Mouse (Mus musculus) neural tube, embryonic 12.5 days (tissue): ENCODE results near the gene Nck2. TPM values are rescaled to one million over a fixed set of nuclear protein-coding genes. Genes with fewer than 3 reads are reported as not detected.

Source experiments
- ATAC-seq: fragments of 200-750 bp; cut with Nextera tagmentation; 2 replicates; pipeline ENCODE4 v1.8.0; 2017; ENCODE audit warnings: low read depth, mild to moderate bottlenecking, moderate TSS enrichment, moderate library complexity; ENCODE audit not compliant: low FRiP score
- H3K27ac ChIP-seq: fragments of 300-500 bp; sonication (generic); 2 replicates; pipeline ENCODE4 v1.5.1; 2016
- H3K27me3 ChIP-seq: fragments of 300-500 bp; sonication (generic); replicated peaks from 2 replicates; pipeline ENCODE4 v1.6.1; 2016; ENCODE audit warnings: mild to moderate bottlenecking
- H3K36me3 ChIP-seq: fragments of 300-500 bp; sonication (generic); 2 replicates; pipeline ENCODE4 v1.6.1; 2016; ENCODE audit warnings: mild to moderate bottlenecking
- H3K4me1 ChIP-seq: fragments of 300-500 bp; sonication (generic); 2 replicates; pipeline ENCODE4 v1.6.1; 2016
- H3K4me2 ChIP-seq: fragments of 300-500 bp; sonication (generic); replicated peaks from 2 replicates; pipeline ENCODE4 v1.6.1; 2016; ENCODE audit warnings: mild to moderate bottlenecking
- H3K4me3 ChIP-seq: fragments of 300-500 bp; sonication (generic); 2 replicates; pipeline ENCODE4 v1.5.1; 2016
- H3K9ac ChIP-seq: fragments of 300-500 bp; sonication (generic); 2 replicates; pipeline ENCODE4 v1.6.1; 2016; ENCODE audit warnings: mild to moderate bottlenecking
- H3K9me3 ChIP-seq: fragments of 300-500 bp; sonication (generic); 2 replicates; pipeline ENCODE4 v1.6.1; 2016; ENCODE audit warnings: mild to moderate bottlenecking
- WGBS: fragments of 180-500 bp; shearing (Covaris S2); methylation state at CpG from one replicate; pipeline ENCODE4 v1.1.7; 2016; 5-methylcytosine and 5-hydroxymethylcytosine counted together
- polyA plus RNA-seq: library from polyadenylated mRNA; unstranded; fragments of >200 nt; fragmentation: Nextera tagmentation; extraction: Ambion mirVana; gene quantifications from 2 replicates; pipeline ENCODE4 v1.2.1, GENCODE M21; 2016

Nck2 gene
- polyA plus RNA-seq, 1 experiment from 2014 or later = 48.7 TPM

- peaks cover 28% of the 10 kb centered on the region for H3K4me1 ChIP-seq
These were observed 57.0 kb downstream of the Nck2 start for GRCm38 (mm10) chr1:43501143-43501919.

DNA sequence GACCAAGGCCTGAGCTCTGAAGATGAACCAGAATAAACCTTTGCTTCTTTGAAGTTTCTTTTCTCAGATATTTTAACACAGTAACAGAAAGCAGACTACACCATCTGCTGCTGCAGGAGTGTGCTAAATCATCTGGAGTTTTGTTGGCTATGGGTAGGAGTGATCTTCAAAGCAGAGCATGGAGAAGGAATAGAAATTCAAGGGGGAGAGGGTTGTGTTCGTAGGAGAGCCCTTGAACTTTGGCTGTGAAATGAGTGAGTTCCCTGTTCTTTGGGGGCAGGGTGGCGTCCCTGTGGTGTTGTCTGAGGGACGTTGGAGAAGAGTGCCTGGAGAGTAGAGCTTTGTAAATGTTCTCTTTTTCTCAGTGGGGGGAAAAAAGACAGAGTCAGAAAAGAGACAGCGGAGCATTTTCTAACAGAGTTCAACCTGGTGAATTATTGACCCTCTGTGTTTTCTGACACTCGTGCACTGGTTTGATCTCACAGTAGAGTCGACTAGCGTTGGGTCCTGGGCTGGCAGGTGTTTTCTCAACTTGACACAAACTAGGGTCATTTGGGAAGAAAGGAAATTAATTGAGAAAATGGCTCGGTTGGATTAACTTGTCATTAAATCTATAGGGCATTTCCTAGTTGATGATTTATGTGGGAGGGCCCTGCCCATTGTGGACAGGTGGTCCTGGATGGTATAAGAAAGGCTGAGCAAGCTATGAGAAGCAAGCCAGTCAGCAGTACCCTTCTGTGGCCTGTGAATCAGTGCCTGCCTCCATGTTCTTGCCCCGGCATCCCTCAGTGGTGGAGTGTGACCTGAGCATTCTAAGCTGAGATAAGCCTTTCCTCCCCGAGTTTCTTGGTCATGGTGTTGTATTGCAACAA lies 57.8 kb downstream of the Nck2 start:
- H3K36me3 ChIP-seq = no peaks in the 10 kb centered on the region
- 60% methylated on average over 10 of the region's 10 CpGs for WGBS
- H3K9ac ChIP-seq = no peak overlapping the region
- H3K27ac ChIP-seq = no peak overlapping the region
- H3K9me3 ChIP-seq = no peaks in the 10 kb centered on the region
- H3K27me3 ChIP-seq = no peaks in the 10 kb centered on the region
- ATAC-seq = no peak
- no peak overlapping the region for H3K4me3 ChIP-seq
- H3K4me1 ChIP-seq = peaks cover 28% of the 10 kb centered on the region
- no peak overlapping the region for H3K4me2 ChIP-seq

More at GRCm38 (mm10) chr1:43501143-43501919, 57.0 kb downstream of the Nck2 start:
- H3K27ac ChIP-seq = no peak overlapping the region
- ATAC-seq = no peak
- no peak overlapping the region for H3K4me2 ChIP-seq
- H3K36me3 ChIP-seq = no peaks in the 10 kb centered on the region
- H3K4me3 ChIP-seq = no peak overlapping the region
- no peaks in the 10 kb centered on the region for H3K9me3 ChIP-seq
- H3K9ac ChIP-seq = no peak overlapping the region
- WGBS = 91% methylated on average over 6 of the region's 6 CpGs
- no peaks in the 10 kb centered on the region for H3K27me3 ChIP-seq

GRCm38 (mm10) chr1:43502792-43503146 lies 58.4 kb downstream of the Nck2 start:
- 83% methylated on average over 8 of the region's 8 CpGs for WGBS
- no peak for ATAC-seq
- no peak overlapping the region for H3K27ac ChIP-seq
- no peaks in the 10 kb centered on the region for H3K36me3 ChIP-seq
- no peaks in the 10 kb centered on the region for H3K27me3 ChIP-seq
- no peak overlapping the region for H3K4me2 ChIP-seq
- peaks cover 28% of the 10 kb centered on the region for H3K4me1 ChIP-seq
- H3K4me3 ChIP-seq = no peak overlapping the region
- no peaks in the 10 kb centered on the region for H3K9me3 ChIP-seq
- no peak overlapping the region for H3K9ac ChIP-seq

GRCm38 (mm10) chr1:43503261-43503660 lies 58.9 kb downstream of the Nck2 start:
- Histone ChIP-seq H3K9ac (no peak overlapping the region), H3K4me3 (no peak overlapping the region), H3K9me3 (no peaks in the 10 kb centered on the region), H3K36me3 (no peaks in the 10 kb centered on the region), H3K4me2 (no peak overlapping the region), H3K27ac (no peak overlapping the region), H3K4me1 (peaks cover 28% of the 10 kb centered on the region), H3K27me3 (no peaks in the 10 kb centered on the region)
- WGBS = 96% methylated on average over 2 of the region's 2 CpGs
- no peak for ATAC-seq

DNA sequence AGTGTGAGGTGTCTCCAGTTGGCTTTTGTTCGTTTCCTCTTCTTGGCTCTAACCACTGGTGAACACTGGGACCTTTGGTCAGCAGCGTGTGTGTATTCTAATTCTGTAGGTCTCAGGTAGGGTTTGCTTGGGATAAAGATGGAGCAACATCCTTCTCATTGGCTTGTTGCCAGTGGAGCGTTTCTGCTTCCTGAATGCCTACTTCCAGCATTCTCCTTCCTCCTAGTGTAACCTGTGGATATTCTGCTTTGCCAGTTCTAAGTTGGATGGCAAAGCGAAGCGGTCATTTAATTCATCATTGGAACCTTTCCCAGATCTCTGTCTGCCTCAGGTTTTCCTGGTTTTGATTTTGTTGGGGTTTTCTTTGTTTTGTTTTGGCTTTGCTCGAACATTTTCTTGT lies 59.3 kb downstream of the Nck2 start:
- Histone ChIP-seq H3K9ac (no peak overlapping the region), H3K9me3 (no peaks in the 10 kb centered on the region), H3K27me3 (no peaks in the 10 kb centered on the region), H3K4me3 (no peak overlapping the region), H3K4me1 (peaks cover 28% of the 10 kb centered on the region), H3K36me3 (no peaks in the 10 kb centered on the region), H3K4me2 (no peak overlapping the region), H3K27ac (no peak overlapping the region)
- WGBS = 91% methylated on average over 6 of the region's 6 CpGs
- no peak for ATAC-seq

- H3K4me3 ChIP-seq = no peak overlapping the region
- no peaks in the 10 kb centered on the region for H3K27me3 ChIP-seq
- H3K27ac ChIP-seq = no peak overlapping the region
- ATAC-seq = peak; percentile 75
- 21% methylated on average over 4 of the region's 4 CpGs for WGBS
- peaks cover 28% of the 10 kb centered on the region for H3K4me1 ChIP-seq
- H3K36me3 ChIP-seq = no peaks in the 10 kb centered on the region
- H3K9ac ChIP-seq = no peak overlapping the region
- no peaks in the 10 kb centered on the region for H3K9me3 ChIP-seq
- H3K4me2 ChIP-seq = no peak overlapping the region
These were observed 59.9 kb downstream of the Nck2 start for GRCm38 (mm10) chr1:43504235-43504634.

- WGBS = 89% methylated on average over 3 of the region's 3 CpGs
- Histone ChIP-seq H3K36me3 (peaks cover 3% of the 10 kb centered on the region; the same call in 1 of the 2 replicates), H3K4me2 (no peak overlapping the region), H3K9me3 (no peaks in the 10 kb centered on the region), H3K9ac (no peak overlapping the region), H3K27ac (no peak overlapping the region), H3K4me1 (peaks cover 19% of the 10 kb centered on the region; the same call in 1 of the 2 replicates), H3K4me3 (no peak overlapping the region), H3K27me3 (no peaks in the 10 kb centered on the region)
- no peak for ATAC-seq
These were observed 62.3 kb downstream of the Nck2 start for GRCm38 (mm10) chr1:43506638-43507037.

- H3K36me3 ChIP-seq = peaks cover 6% of the 10 kb centered on the region; the same call in 1 of the 2 replicates
- no peak overlapping the region for H3K27ac ChIP-seq
- no peak overlapping the region for H3K4me3 ChIP-seq
- no peak for ATAC-seq
- no peaks in the 10 kb centered on the region for H3K27me3 ChIP-seq
- H3K9me3 ChIP-seq = no peaks in the 10 kb centered on the region
- H3K4me1 ChIP-seq = peaks cover 9% of the 10 kb centered on the region; the same call in 1 of the 2 replicates
- no peak overlapping the region for H3K4me2 ChIP-seq
- no peak overlapping the region for H3K9ac ChIP-seq
- 68% methylated on average over 1 of the region's 1 CpGs for WGBS
These were observed 63.4 kb downstream of the Nck2 start for GRCm38 (mm10) chr1:43507809-43508208.

DNA sequence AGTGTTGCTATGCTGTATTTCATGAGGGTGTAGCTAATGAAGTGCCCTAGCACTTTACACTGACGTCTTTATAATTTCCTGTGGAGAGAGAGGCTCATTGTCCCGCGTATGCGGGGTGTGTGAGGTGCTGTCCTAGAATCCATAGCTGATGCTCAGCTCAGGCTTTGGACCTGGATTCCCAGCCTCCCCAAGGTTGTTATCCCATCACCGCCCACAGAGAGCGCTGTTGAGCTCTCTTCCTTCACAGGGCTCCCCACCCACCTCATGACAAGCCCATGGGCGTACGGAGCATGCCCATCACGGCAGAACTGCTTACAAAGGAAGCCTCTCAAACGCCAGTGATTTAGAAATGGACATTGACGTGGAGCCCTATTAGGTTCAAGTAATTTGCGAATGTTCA lies 66.9 kb downstream of the Nck2 start:
- 88% methylated on average over 12 of the region's 12 CpGs for WGBS

GRCm38 (mm10) chr1:43511667-43512066 lies 67.3 kb downstream of the Nck2 start:
- Histone ChIP-seq H3K27me3 (no peaks in the 10 kb centered on the region), H3K4me3 (no peak overlapping the region), H3K36me3 (peaks cover 18% of the 10 kb centered on the region; the same call in 1 of the 2 replicates), H3K27ac (no peak overlapping the region), H3K9ac (no peak overlapping the region), H3K4me1 (no peaks in the 10 kb centered on the region), H3K4me2 (no peak overlapping the region), H3K9me3 (no peaks in the 10 kb centered on the region)
- WGBS = 86% methylated on average over 8 of the region's 8 CpGs
- no peak for ATAC-seq

More for the DNA sequence above, 66.9 kb downstream of the Nck2 start:
- Histone ChIP-seq H3K9ac (no peak overlapping the region), H3K27ac (no peak overlapping the region), H3K9me3 (no peaks in the 10 kb centered on the region), H3K36me3 (peaks cover 18% of the 10 kb centered on the region; the same call in 1 of the 2 replicates), H3K27me3 (no peaks in the 10 kb centered on the region), H3K4me2 (no peak overlapping the region), H3K4me1 (no peaks in the 10 kb centered on the region), H3K4me3 (no peak overlapping the region)
- ATAC-seq = no peak

DNA sequence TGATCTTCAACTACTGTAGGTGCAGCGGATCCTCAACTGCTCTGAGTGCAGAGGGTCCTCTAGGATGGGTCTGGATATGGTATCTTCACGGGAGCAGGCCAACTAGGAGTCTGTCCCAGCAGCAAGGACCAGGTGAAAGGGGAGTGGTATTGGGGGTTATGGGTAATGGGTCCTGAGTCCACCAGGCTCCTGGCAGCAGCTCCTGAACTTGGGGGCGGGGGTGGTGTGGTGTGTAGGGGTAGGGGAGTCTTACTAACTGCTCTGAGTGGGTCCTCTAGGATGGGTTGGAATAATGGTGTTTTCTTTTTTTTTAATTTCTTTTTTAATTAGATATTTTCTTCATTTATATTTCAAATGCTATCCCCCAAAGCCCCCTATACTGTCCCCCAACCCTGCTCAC lies 73.0 kb downstream of the Nck2 start:
- H3K4me3 ChIP-seq = no peak overlapping the region

GRCm38 (mm10) chr1:43520216-43520988 lies 76.0 kb downstream of the Nck2 start:
- H3K27ac ChIP-seq = no peak overlapping the region
- no peaks in the 10 kb centered on the region for H3K9me3 ChIP-seq
- no peaks in the 10 kb centered on the region for H3K27me3 ChIP-seq
- WGBS = 90% methylated on average over 1 of the region's 1 CpGs
- no peak for ATAC-seq
- no peaks in the 10 kb centered on the region for H3K36me3 ChIP-seq
- H3K4me2 ChIP-seq = no peak overlapping the region
- 0 out of 2 replicates have a peak, but pooled peaks cover 8% of the 10 kb centered on the region for H3K4me1 ChIP-seq
- no peak overlapping the region for H3K4me3 ChIP-seq
- H3K9ac ChIP-seq = no peak overlapping the region

More for the DNA sequence above, 73.0 kb downstream of the Nck2 start:
- Histone ChIP-seq H3K4me1 (no peaks in the 10 kb centered on the region), H3K9me3 (no peaks in the 10 kb centered on the region), H3K9ac (no peak overlapping the region), H3K4me2 (no peak overlapping the region), H3K36me3 (peaks cover 16% of the 10 kb centered on the region; the same call in 1 of the 2 replicates), H3K27ac (no peak overlapping the region), H3K27me3 (no peaks in the 10 kb centered on the region)
- 95% methylated on average over 3 of the region's 3 CpGs for WGBS
- no peak for ATAC-seq
